Mouse (Mus musculus) E14TG2a.4 (cell line): ENCODE data around the gene Creb5.

Experiments used
- CTCF ChIP-seq: conservative IDR thresholded peaks from 2 replicates; pipeline ENCODE4 v1.5.1; 2014; ENCODE audit warnings: low read length
- POU5F1 ChIP-seq: IDR thresholded peaks from 2 replicates; pipeline ENCODE4 v1.6.1; 2014; ENCODE audit warnings: low read length, borderline replicate concordance

- no peak for TF ChIP-seq CTCF
- no peak for TF ChIP-seq POU5F1
Measured at GRCm38 (mm10) chr6:53395208-53395607, 108.1 kb downstream of the Creb5 start.
